Mouse (Mus musculus): ENCODE data around the gene Ndufa11.

DNA sequence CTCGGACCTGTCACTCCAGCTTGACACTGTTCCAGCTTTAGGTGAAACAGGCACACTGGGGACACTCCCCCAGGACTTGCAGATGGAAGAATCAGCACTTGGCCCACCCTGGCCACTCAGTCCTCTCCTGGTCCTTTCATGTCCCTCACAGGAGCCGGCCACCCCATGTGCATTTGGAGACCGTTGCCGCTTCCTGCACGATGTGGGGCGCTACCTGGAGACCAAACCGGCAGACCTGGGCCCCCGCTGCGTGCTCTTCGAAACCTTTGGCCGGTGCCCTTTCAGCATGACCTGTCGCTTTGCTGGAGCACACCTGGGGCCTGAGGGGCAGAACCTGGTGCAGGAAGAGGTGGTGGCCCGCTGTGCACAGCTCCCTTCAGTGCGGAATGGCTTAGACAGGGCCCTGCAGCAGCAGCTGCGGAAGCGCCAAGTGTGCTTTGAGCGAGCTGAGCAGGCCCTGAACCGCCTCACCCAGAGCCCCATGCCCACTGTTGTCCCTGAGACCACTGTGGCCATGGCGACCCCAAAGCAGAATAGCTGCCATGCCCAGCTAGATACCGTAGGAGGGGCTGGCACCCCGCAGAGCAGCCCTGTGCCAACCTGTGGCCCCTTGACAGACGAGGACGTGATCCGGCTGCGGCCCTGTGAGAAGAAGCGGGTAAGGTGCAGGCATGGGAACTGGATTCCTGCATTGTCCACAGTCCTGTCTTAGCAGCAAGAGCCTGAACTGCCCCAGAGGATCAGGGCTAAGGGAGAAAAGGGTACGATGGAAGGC, 49.3 kb downstream of the Ndufa11 start:
- TF ChIP-seq POLR2A (IDR thresholded peaks at IDR 0.05; ENCODE audit: borderline replicate concordance, low read depth, low read length) (no peak), CTCF (IDR thresholded peaks at IDR 0.05; ENCODE audit: low read depth, low read length) (no peak)
